Mouse (Mus musculus) cerebellum, adult 8-10 months (tissue): ENCODE measurements at regions not wholly inside any gene's neighbourhood (a gene's known extent, or its start where the extent isn't known, plus 50 kb on each side); places are given as distances from the start of the nearest gene placed in this dataset.

Source experiments
- DNase-seq: peaks from one replicate; pipeline ENCODE4 v3.0.0; 2022

GRCm38 (mm10) chr19:26938911-26939310 is 53.2 kb downstream of the Gm815 start:
- no peak for DNase-seq

- DNase-seq = peak; percentile 58
Observed at GRCm38 (mm10) chr19:26944006-26944405, 58.3 kb downstream of the Gm815 start.

GRCm38 (mm10) chr19:26946562-26946961 is 60.9 kb downstream of the Gm815 start:
- no peak for DNase-seq

- DNase-seq = peak; percentile 63
Observed at GRCm38 (mm10) chr19:26948479-26948878, 62.8 kb downstream of the Gm815 start.

- no peak for DNase-seq
Observed at GRCm38 (mm10) chr19:26949153-26949552, 63.5 kb downstream of the Gm815 start.

GRCm38 (mm10) chr19:26953348-26953747 is 67.7 kb downstream of the Gm815 start:
- no peak for DNase-seq

- no peak for DNase-seq
Observed at GRCm38 (mm10) chr19:26966055-26966760, 80.5 kb downstream of the Gm815 start.

- no peak for DNase-seq
Observed at GRCm38 (mm10) chr19:26973058-26973457, 87.4 kb downstream of the Gm815 start.

GRCm38 (mm10) chr19:26973773-26974548 is 88.3 kb downstream of the Gm815 start:
- no peak for DNase-seq

GRCm38 (mm10) chr19:26974576-26975204 is 89.0 kb downstream of the Gm815 start:
- peak; percentile 35 for DNase-seq

- DNase-seq = no peak
Observed at GRCm38 (mm10) chr19:26976604-26977322, 91.1 kb downstream of the Gm815 start.

GRCm38 (mm10) chr19:26977887-26978639 is 92.4 kb downstream of the Gm815 start:
- peak; percentile 19 for DNase-seq

GRCm38 (mm10) chr19:26978640-26979007 is 92.9 kb downstream of the Gm815 start:
- no peak for DNase-seq

GRCm38 (mm10) chr19:26979322-26979721 is 93.6 kb downstream of the Gm815 start:
- DNase-seq = no peak

- no peak for DNase-seq
Observed at GRCm38 (mm10) chr19:26986672-26987071, 101.0 kb downstream of the Gm815 start.

GRCm38 (mm10) chr19:26987197-26987596 is 101.5 kb downstream of the Gm815 start:
- no peak for DNase-seq

- no peak for DNase-seq
Observed at GRCm38 (mm10) chr19:26987909-26988456, 102.3 kb downstream of the Gm815 start.

- no peak for DNase-seq
Observed at GRCm38 (mm10) chr19:26994586-26995352, 109.1 kb downstream of the Gm815 start.

- no peak for DNase-seq
Observed at GRCm38 (mm10) chr19:26999596-26999995, 113.9 kb downstream of the Gm815 start.

- DNase-seq = no peak
Observed at GRCm38 (mm10) chr19:27021930-27022329, 136.2 kb downstream of the Gm815 start.

- DNase-seq = no peak
Observed at GRCm38 (mm10) chr19:27022917-27023316, 137.2 kb downstream of the Gm815 start.
